Mouse (Mus musculus) heart, adult 18-20 months (tissue): ENCODE measurements at regions not wholly inside any gene's neighbourhood (a gene's known extent, or its start where the extent isn't known, plus 50 kb on each side); places are given as distances from the start of the nearest gene placed in this dataset.

Experiments used
- DNase-seq, 2 experiments: peaks; one replicate each; pipeline ENCODE4 v3.0.0; 2021 to 2022; ENCODE audit warnings: mixed read lengths in 1 of 2

DNA sequence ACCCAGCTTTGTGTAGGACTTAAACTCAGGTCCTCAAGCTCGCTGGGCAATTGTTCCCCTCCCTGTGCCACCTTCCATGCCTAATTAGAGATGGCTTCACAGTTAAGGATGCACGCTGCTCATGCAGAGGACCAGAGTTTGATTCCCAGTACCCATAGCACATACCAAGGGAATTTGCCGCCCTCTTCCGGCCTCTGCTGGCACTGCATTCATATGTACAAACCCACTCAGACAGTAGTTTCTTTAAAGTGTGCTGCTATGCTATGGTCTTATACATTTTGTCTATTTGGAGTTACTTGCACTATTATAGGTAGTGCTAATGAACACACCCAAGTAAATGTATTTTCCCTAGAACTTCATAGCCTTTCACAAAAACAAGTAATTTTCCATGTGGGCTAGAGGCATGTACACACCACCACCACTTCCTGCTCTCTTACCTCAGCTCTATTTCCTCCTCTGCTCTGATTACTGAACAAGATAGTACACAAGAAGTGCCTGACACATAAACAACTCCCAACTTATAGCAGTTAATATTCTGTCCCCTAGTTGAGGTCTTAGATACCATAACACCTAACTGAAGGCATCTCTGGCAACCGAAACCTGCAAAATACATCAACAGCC lies 57.4 kb upstream of the Clint1 start:
- no peak for DNase-seq

DNA sequence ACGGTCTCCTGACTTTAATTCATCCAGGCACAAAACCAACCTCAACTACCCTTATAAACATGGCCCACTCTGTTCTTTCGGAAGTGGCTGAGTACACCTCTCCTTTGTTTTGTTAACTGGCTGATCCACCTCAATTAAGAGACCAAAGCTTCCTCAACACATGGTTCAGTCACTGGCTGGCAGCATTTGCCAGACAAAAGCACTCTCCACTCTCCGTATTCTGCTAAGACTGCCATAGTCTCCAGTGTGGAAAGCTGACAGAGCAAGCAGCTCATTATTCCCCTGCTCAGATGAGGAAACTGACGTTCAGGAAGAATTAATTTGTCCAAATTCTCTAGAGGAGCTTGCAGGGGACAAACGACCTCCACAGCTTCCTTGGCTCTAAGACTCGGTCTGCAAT lies 56.5 kb upstream of the Clint1 start:
- no peak for DNase-seq

DNA sequence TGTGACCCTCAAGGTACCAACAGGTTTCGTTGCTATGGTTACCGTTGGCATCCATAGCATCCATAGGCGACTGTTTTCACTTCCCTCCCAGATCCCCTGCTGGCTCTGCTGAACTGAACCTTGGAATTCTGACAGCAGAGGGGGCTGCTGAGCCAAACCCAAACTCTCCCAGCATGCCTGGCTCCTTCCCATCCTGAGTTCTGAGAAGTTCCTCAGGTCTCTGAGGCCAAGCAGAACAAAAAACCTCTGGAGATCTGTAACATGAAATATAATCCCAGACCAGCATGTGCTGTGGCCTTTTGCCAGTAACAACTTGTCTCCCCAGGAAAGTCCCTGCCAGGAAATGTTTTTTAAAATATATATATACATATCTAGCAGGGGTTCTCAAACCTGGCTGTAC lies 56.1 kb upstream of the Clint1 start:
- DNase-seq: peak; percentile 72 to 86

DNA sequence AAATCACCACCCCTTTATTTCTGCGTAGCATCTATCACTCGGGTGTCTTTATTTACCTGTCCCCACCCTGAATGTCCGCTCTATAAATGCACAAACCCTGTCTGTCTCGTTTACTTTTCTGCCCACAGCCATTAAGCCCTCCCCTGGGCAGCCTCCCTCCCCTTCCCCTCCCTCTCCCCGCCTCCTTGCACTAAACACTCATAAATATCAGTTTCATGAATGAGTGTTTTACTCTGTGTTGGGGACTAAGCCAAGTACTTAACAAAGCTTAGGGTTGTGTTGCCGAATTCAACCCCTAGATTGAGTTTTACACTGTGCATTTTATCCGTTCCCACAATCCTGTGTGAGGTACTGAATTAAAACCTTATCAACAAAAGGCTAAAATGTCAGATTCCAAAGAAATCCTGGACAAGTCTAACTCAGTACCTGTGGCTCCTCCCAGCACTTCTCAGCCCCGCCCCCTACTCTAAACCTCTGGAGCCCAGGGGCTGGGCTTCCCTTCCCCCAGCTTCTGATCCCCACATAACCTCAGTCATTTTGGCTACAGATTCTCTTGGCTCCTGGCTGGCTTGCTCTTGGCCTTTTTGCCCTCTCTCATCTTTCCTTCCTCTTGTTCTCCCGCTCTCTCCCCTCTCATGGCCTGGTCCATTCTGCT lies 52.0 kb upstream of the Clint1 start:
- DNase-seq: no peak
